Mouse (Mus musculus): ENCODE measurements at regions not wholly inside any gene's neighbourhood (a gene's known extent, or its start where the extent isn't known, plus 50 kb on each side); places are given as distances from the start of the nearest gene placed in this dataset.
"Not testable (repeated sequence)": the region's sequence is repeated elsewhere in the genome, so short reads cannot be mapped to it uniquely, and the experiment has no call there.

GRCm38 (mm10) chr12:79988401-79989358 lies 124.1 kb downstream of the Zfp36l1 start:
- DNase-seq: no peak

DNA sequence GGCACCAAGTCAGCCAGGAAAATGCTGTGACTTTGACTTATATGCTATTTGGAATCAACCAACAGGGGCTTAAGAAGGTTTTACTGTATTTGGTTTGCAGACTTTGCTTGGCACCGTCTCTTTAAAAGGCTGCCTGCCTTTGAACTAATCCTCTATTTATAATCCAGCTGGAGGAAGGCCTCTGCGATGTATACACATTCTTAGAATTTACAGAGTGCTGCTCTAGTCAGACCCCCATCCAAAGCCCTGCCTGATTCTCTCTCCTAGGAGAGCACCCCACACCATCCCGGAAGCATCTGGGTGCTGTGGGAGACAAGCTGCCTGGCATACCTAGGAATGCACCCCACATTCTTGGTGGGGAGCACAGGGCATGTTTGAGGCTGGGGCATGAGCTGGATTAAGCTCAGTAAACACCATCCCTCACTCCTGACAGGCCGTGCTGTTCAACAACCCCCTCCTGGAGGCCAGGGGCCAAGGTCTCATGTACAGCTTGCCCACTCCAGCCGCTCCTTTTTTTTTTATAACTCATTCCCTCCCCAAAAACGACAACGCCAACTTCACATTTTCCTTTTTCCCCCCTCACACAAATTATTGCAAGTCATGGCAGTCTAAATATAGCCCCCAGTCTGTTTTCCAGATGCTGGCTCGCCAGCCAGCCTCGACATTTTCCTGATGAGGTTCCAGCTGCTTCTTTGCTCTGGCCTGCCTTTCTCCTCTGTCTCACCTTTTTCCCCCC lies 126.4 kb downstream of the Zfp36l1 start:
- DNase-seq: no peak

- DNase-seq: no peak
These were observed 127.6 kb downstream of the Zfp36l1 start for GRCm38 (mm10) chr12:79984985-79985747.

- no peak for DNase-seq
These were observed 128.6 kb downstream of the Zfp36l1 start for GRCm38 (mm10) chr12:79984025-79984790.

DNA sequence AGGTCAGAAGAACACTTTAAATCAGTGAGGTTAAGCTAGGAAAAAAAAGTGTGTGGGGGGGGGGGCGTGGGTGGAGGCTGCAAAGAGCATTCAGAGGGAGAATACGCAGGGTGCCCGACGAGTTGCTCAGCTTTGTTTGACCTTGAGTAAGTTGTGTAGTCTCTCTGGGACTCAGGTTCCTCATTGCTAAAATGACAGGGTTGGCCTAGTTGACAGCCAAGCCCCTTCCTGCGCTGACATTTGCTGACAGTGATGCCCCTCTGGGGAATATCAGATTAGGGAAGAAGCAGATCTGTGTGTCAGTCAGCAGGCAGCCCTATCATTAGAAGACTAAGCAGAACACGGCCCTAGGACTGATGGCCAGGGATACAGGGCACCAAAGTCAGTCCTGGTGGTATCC lies 129.6 kb downstream of the Zfp36l1 start:
- DNase-seq: no peak

- DNase-seq: not testable (repeated sequence)
These were observed 130.3 kb downstream of the Zfp36l1 start for GRCm38 (mm10) chr12:79982497-79982896.

- no peak for DNase-seq
These were observed 132.1 kb downstream of the Zfp36l1 start for GRCm38 (mm10) chr12:79980711-79981110.

GRCm38 (mm10) chr12:79977136-79977535 lies 135.7 kb downstream of the Zfp36l1 start:
- no peak for DNase-seq

- DNase-seq: no peak
These were observed 137.2 kb downstream of the Zfp36l1 start for GRCm38 (mm10) chr12:79975466-79976239.

- DNase-seq: no peak
These were observed 137.8 kb downstream of the Zfp36l1 start for GRCm38 (mm10) chr12:79975050-79975449.

- no peak for DNase-seq
These were observed 138.3 kb downstream of the Zfp36l1 start for GRCm38 (mm10) chr12:79974530-79974929.

GRCm38 (mm10) chr12:79973566-79974230 lies 139.1 kb downstream of the Zfp36l1 start:
- no peak for DNase-seq

DNA sequence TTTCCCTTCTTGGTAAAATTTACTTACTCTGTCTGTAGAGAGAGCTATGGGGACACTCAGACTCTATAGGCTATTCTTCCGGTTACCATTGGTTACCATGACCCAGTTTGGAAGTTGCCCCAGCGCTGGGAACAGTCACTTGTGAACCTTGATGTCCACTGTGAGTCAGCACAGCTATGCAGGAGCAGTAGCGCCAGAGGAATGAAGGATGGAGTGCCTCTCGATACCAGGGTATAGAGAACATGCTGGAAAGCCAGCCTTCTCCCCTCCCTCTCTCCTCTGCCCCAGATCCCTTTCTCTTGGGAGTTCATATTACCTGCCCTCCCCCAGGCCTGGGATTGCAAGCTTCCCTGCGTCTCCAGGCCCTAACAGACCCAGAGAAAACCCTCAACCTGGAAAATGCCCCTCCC lies 141.8 kb downstream of the Zfp36l1 start:
- no peak for DNase-seq

GRCm38 (mm10) chr12:79970227-79970901 lies 142.4 kb downstream of the Zfp36l1 start:
- no peak for DNase-seq

DNA sequence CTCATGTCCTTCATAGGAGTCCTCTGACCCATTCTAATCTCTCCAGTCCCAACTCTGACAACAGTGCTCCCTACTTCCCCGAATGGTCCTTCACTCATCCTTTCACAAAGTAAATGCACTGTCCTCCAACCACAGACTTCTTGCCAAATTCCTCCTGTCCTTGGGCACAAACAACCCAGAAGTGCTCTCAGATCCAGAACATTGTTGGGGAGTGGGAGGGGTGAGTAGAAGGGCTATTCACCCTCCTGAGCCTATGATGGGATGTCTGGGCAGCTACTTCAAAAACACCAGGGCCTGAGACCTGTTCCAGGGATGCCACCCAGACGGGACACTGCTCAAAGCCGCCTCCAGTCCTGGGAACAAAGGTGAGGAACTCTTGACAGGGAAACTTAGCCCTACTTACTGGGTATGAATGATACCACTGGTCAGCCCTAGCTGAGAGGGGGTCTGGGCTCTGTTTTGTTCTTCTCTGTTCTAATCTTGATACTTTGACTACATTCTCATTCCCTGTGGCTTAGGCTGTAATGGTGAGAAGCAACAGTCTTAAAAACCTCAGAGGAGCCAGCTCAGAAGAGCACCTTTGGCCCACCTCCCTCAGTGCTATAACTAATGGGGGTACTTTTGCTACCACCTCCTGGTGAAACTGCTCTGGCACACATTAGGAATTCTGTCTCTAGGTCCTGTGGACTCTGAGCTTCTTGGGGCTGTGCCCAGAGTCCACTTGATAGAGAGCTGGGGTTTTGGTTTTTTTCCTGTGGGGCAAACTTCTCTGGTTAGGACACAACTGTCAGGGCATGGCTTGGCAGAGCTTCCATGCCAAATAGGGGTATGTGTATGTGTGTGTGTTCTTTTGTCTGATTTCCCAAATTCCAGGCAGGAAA lies 143.2 kb downstream of the Zfp36l1 start:
- DNase-seq: no peak

DNA sequence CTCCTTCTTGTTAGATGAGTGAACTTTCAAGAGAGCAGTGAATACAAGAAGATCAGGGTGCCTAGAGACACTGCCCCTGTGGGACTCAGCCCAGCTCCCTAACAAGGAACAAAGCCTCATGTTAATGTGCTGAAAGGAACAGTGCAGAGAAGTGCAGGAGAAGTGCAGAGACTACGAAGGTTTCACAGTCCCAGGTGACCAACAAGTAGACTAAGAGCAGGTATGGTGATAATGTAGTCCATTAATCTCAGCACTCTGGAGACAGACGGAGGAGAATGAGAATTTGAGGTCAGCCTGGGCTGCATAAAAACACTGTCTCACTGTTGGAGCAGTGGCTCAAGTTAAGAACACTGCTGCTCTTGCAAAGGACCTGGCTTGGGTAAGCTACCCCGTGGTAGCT lies 144.1 kb downstream of the Zfp36l1 start:
- DNase-seq: no peak

- no peak for DNase-seq
These were observed 145.1 kb downstream of the Zfp36l1 start for GRCm38 (mm10) chr12:79967491-79968255.

Measured in thymus, postnatal 36 days (tissue).